Comparison of ENCODE assay signal across 8 mouse cellular contexts in the genomic region with DNA sequence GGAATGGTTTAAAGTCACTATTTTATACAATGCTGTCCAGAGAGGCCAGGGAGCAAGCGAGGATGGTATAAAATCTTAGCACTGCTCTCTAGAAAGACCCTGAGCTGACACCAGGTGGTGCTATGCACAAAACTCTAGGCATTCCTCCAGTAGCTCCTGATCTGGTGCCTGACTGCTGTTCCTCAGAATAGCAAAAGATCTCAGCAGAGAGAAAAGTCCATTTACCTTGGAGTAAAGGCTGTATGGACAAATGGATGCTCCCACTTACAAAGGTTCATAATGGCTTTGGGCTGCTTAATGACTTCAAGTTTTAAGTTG.
A peak's percentile ranks its signal among the peaks of the same experiment; 100 is the strongest.
DNase-seq lines count a peak whose midpoint lies in the region; TF ChIP-seq lines count a peak whose summit lies in the region.

No protein-coding gene starts in this region.

- no peak for TF ChIP-seq POLR2A in CH12.LX (IDR thresholded peaks at IDR 0.05; ENCODE audit: low read depth, low read length)
- TF ChIP-seq POLR2A in lung, adult 2 months (IDR thresholded peaks at IDR 0.05; ENCODE audit: borderline replicate concordance, extremely low read depth, low read depth, low read length) = no peak

- no peak for TF ChIP-seq EP300 in CH12.LX (IDR thresholded peaks at IDR 0.05; ENCODE audit: low read length)

- dilution Hi-C loops in CH12.LX (cut with MboI; ENCODE audit: extremely low pct_ligation_motif_present, extremely low pct_unique_long_range_greater_than_20kb, low sequenced_read_pairs) = no loop called here

- no peak overlapping the region for H3K4me3 ChIP-seq in CH12.LX (replicated peaks in 1 of 3; ENCODE audit: low read depth in 2 of 3, low read length in 2 of 3, poor library complexity in 1 of 3)
- no peak overlapping the region for H3K4me3 ChIP-seq in lung, adult 2 months (replicated peaks; ENCODE audit: extremely low read depth, low read depth, low read length)

- TF ChIP-seq RAD21 in CH12.LX (IDR thresholded peaks at IDR 0.05; ENCODE audit: low read depth, low read length) = peak; percentile 79

- DNase-seq in CH12.LX (ENCODE audit: extremely low read depth) = peak; percentile 57
- DNase-seq in Muller cell, postnatal 12 days (ENCODE audit: inconsistent ontology term) = peak; percentile 56
- DNase-seq in embryo, embryonic 11 days = peak; percentile 74
- peak; percentile 48 for DNase-seq in heart, postnatal 4 days
- DNase-seq in large intestine, adult 2 months (ENCODE audit: low read depth, low spot score) = peak; percentile 10
- DNase-seq in lung, adult 2 months = peak; percentile 18
- peak; percentile 60 for DNase-seq in retina, postnatal 1 day
- DNase-seq in spleen, adult 12 weeks (ENCODE audit: low spot score) = no peak

- H3K27ac ChIP-seq in CH12.LX (ENCODE audit: insufficient read depth, low read depth) = no peak overlapping the region

- no peaks in the 10 kb centered on the region for H3K36me3 ChIP-seq in CH12.LX (replicated peaks in 1 of 2; ENCODE audit: control insufficient read depth in 1 of 2, insufficient read depth in 1 of 2, low read length in 1 of 2)

- 76% methylated on average over 1 of the region's 1 CpGs for WGBS in large intestine, adult 2 months
- WGBS in lung, adult 2 months = 63% methylated on average over 1 of the region's 1 CpGs

- no peaks in the 10 kb centered on the region for H3K79me2 ChIP-seq in CH12.LX (replicated peaks; ENCODE audit: control insufficient read depth, extremely low read depth, insufficient read depth, poor library complexity, severe bottlenecking)

- H3K9me3 ChIP-seq in CH12.LX (replicated peaks; ENCODE audit: low read length) = no peaks in the 10 kb centered on the region

- no peaks in the 10 kb centered on the region for H3K27me3 ChIP-seq in CH12.LX (replicated peaks)

- TF ChIP-seq CTCF in CH12.LX (conservative IDR thresholded peaks at IDR 0.05 in 1 of 2, IDR thresholded peaks at IDR 0.05 in 1 of 2; ENCODE audit: low read depth in 2 of 2, low read length in 2 of 2) = peak; percentile 37 to 74; a peak in 3 of 4 replicates
- TF ChIP-seq CTCF in lung, adult 2 months (IDR thresholded peaks at IDR 0.05; ENCODE audit: insufficient read depth, low read length) = peak; percentile 44

- no peak overlapping the region for H3K4me2 ChIP-seq in CH12.LX (ENCODE audit: insufficient read depth, low read depth, poor library complexity, severe bottlenecking)

- H3K4me1 ChIP-seq in CH12.LX (ENCODE audit: control insufficient read depth in 1 of 2, insufficient read depth in 2 of 2) = no peaks in the 10 kb centered on the region
- no peaks in the 10 kb centered on the region for H3K4me1 ChIP-seq in lung, adult 2 months (ENCODE audit: control insufficient read depth, insufficient read depth, low read length)

- in situ Hi-C loops in CH12.LX (cut with MboI; ENCODE audit: low pct_ligation_motif_present, low pct_unique_long_range_greater_than_20kb, low sequenced_read_pairs) = no loop called here

- H3K9ac ChIP-seq in CH12.LX (ENCODE audit: insufficient read depth, low read depth) = no peak overlapping the region

TF ChIP-seq in CH12.LX, 34 proteins besides CTCF, POLR2A, EP300 and RAD21:
- peak; percentile 84 for TF ChIP-seq SMC3 (IDR thresholded peaks at IDR 0.05; ENCODE audit: low read depth, low read length)
- TF ChIP-seq JUND (conservative IDR thresholded peaks at IDR 0.05; ENCODE audit: low read depth, low read length) = no peak
- no peak for TF ChIP-seq CHD1 (IDR thresholded peaks at IDR 0.05; ENCODE audit: low read depth, low read length)
- 0 out of 2 replicates have a peak, but pooled peaks have one; percentile 9 for TF ChIP-seq SIN3A (IDR thresholded peaks at IDR 0.05; ENCODE audit: low read length)
TF ChIP-seq in CH12.LX: peak in this region for 2.
